Mouse (Mus musculus) midbrain, embryonic 12.5 days (tissue): ENCODE measurements around the gene Morn1. TPM values are rescaled to one million over a fixed set of nuclear protein-coding genes. Genes with fewer than 3 reads are reported as not detected.

Experiments
- ATAC-seq: fragments of 200-750 bp; cut with Nextera tagmentation; 2 replicates; pipeline ENCODE4 v1.8.0; 2017; ENCODE audit warnings: low read depth, moderate TSS enrichment, moderate library complexity; ENCODE audit not compliant: low FRiP score
- H3K27ac ChIP-seq: fragments of 300-500 bp; sonication (generic); replicated peaks from 2 replicates; pipeline ENCODE4 v1.5.1; 2016; ENCODE audit warnings: mild to moderate bottlenecking
- H3K27me3 ChIP-seq: fragments of 300-500 bp; sonication (generic); 2 replicates; pipeline ENCODE4 v1.6.1; 2016; ENCODE audit warnings: mild to moderate bottlenecking
- H3K36me3 ChIP-seq: fragments of 300-500 bp; sonication (generic); 2 replicates; pipeline ENCODE4 v1.6.1; 2016
- H3K4me1 ChIP-seq: fragments of 300-500 bp; sonication (generic); 2 replicates; pipeline ENCODE4 v1.6.1; 2016
- H3K4me2 ChIP-seq: fragments of 300-500 bp; sonication (generic); replicated peaks from 2 replicates; pipeline ENCODE4 v1.6.1; 2016; ENCODE audit warnings: mild to moderate bottlenecking, moderate library complexity
- H3K4me3 ChIP-seq: fragments of 300-500 bp; sonication (generic); 2 replicates; pipeline ENCODE4 v1.5.1; 2016; ENCODE audit warnings: mild to moderate bottlenecking
- H3K9ac ChIP-seq: fragments of 300-500 bp; sonication (generic); replicated peaks from 2 replicates; pipeline ENCODE4 v1.6.1; 2016; ENCODE audit warnings: mild to moderate bottlenecking, moderate library complexity
- H3K9me3 ChIP-seq: fragments of 300-500 bp; sonication (generic); 2 replicates; pipeline ENCODE4 v1.6.1; 2016; ENCODE audit warnings: mild to moderate bottlenecking
- WGBS: fragments of 180-500 bp; shearing (Covaris S2); methylation state at CpG from one replicate; pipeline ENCODE4 v1.1.7; 2016; 5-methylcytosine and 5-hydroxymethylcytosine counted together
- polyA plus RNA-seq: library from polyadenylated mRNA; unstranded; fragments of >200 nt; fragmentation: Nextera tagmentation; extraction: Ambion mirVana; gene quantifications from 2 replicates; pipeline ENCODE4 v1.2.1, GENCODE M21; 2016

The Morn1 gene
- polyA plus RNA-seq, 1 experiment from 2014 or later, result 5.6 TPM

- Histone ChIP-seq H3K4me2 (0 out of 2 replicates have a peak overlapping the region, but pooled peaks have one; percentile 3), H3K4me1 (peaks cover 28% of the 10 kb centered on the region), H3K4me3 (no peak overlapping the region), H3K27me3 (peaks cover 9% of the 10 kb centered on the region; the same call in 1 of the 2 replicates), H3K9ac (no peak overlapping the region), H3K9me3 (no peaks in the 10 kb centered on the region), H3K27ac (peak overlapping the region; percentile 87), H3K36me3 (no peaks in the 10 kb centered on the region)
- 54% methylated on average over 4 of the region's 4 CpGs for WGBS
- no peak for ATAC-seq
Measured at GRCm38 (mm10) chr4:155144548-155145180, 58.3 kb downstream of the Morn1 start.

- no peak overlapping the region for H3K9ac ChIP-seq
- H3K27ac ChIP-seq, result no peak overlapping the region; the same call in 1 of the 2 replicates
- H3K9me3 ChIP-seq, result no peaks in the 10 kb centered on the region
- no peak overlapping the region for H3K4me3 ChIP-seq
- peaks cover 16% of the 10 kb centered on the region for H3K27me3 ChIP-seq
- ATAC-seq, result no peak
- peaks cover 41% of the 10 kb centered on the region for H3K4me1 ChIP-seq
- 77% methylated on average over 14 of the region's 14 CpGs for WGBS
- H3K4me2 ChIP-seq, result no peak overlapping the region
- no peaks in the 10 kb centered on the region for H3K36me3 ChIP-seq
Measured at GRCm38 (mm10) chr4:155146107-155146823, 59.9 kb downstream of the Morn1 start.

GRCm38 (mm10) chr4:155148453-155148852 lies 62.1 kb downstream of the Morn1 start:
- 92% methylated on average over 4 of the region's 4 CpGs for WGBS
- Histone ChIP-seq H3K36me3 (no peaks in the 10 kb centered on the region), H3K4me3 (no peak overlapping the region), H3K9me3 (no peaks in the 10 kb centered on the region), H3K9ac (no peak overlapping the region), H3K27me3 (peaks cover 26% of the 10 kb centered on the region), H3K4me1 (peaks cover 46% of the 10 kb centered on the region), H3K4me2 (no peak overlapping the region), H3K27ac (no peak overlapping the region)
- no peak for ATAC-seq

GRCm38 (mm10) chr4:155148910-155149698 lies 62.7 kb downstream of the Morn1 start:
- no peak overlapping the region for H3K27ac ChIP-seq
- no peaks in the 10 kb centered on the region for H3K36me3 ChIP-seq
- H3K4me3 ChIP-seq, result no peak overlapping the region
- H3K27me3 ChIP-seq, result peaks cover 26% of the 10 kb centered on the region
- WGBS, result 87% methylated on average over 8 of the region's 8 CpGs
- peaks cover 40% of the 10 kb centered on the region for H3K4me1 ChIP-seq
- ATAC-seq, result no peak
- H3K4me2 ChIP-seq, result no peak overlapping the region
- no peaks in the 10 kb centered on the region for H3K9me3 ChIP-seq
- H3K9ac ChIP-seq, result no peak overlapping the region

GRCm38 (mm10) chr4:155149941-155150275 lies 63.5 kb downstream of the Morn1 start:
- 80% methylated on average over 6 of the region's 6 CpGs for WGBS
- H3K4me2 ChIP-seq, result peak overlapping the region; percentile 86; the same call in 1 of the 2 replicates
- peak overlapping the region; percentile 47; the same call in 1 of the 2 replicates for H3K4me3 ChIP-seq
- H3K36me3 ChIP-seq, result 0 out of 2 replicates have a peak, but pooled peaks cover 3% of the 10 kb centered on the region
- ATAC-seq, result no peak
- peaks cover 26% of the 10 kb centered on the region for H3K27me3 ChIP-seq
- H3K4me1 ChIP-seq, result peaks cover 32% of the 10 kb centered on the region
- H3K9me3 ChIP-seq, result no peaks in the 10 kb centered on the region
- H3K9ac ChIP-seq, result peak overlapping the region; percentile 64; the same call in 1 of the 2 replicates
- no peak overlapping the region for H3K27ac ChIP-seq

GRCm38 (mm10) chr4:155150276-155151113 lies 64.1 kb downstream of the Morn1 start:
- peak overlapping the region; percentile 47 for H3K4me3 ChIP-seq
- no peaks in the 10 kb centered on the region for H3K9me3 ChIP-seq
- peaks cover 27% of the 10 kb centered on the region for H3K4me1 ChIP-seq
- peaks cover 9% of the 10 kb centered on the region; the same call in 1 of the 2 replicates for H3K36me3 ChIP-seq
- ATAC-seq, result peak; percentile 78
- no peak overlapping the region for H3K27ac ChIP-seq
- H3K4me2 ChIP-seq, result peak overlapping the region; percentile 86
- peak overlapping the region; percentile 64 for H3K9ac ChIP-seq
- WGBS, result 6% methylated on average over 73 of the region's 73 CpGs
- peaks cover 26% of the 10 kb centered on the region for H3K27me3 ChIP-seq

GRCm38 (mm10) chr4:155151221-155151788 lies 64.9 kb downstream of the Morn1 start:
- Histone ChIP-seq H3K4me2 (peak overlapping the region; percentile 86), H3K9me3 (no peaks in the 10 kb centered on the region), H3K27me3 (peaks cover 26% of the 10 kb centered on the region), H3K27ac (no peak overlapping the region), H3K9ac (peak overlapping the region; percentile 64), H3K4me3 (peak overlapping the region; percentile 47), H3K4me1 (peaks cover 21% of the 10 kb centered on the region), H3K36me3 (peaks cover 13% of the 10 kb centered on the region)
- peak; percentile 24 for ATAC-seq
- 50% methylated on average over 12 of the region's 12 CpGs for WGBS

GRCm38 (mm10) chr4:155151845-155152244 lies 65.5 kb downstream of the Morn1 start:
- H3K4me3 ChIP-seq, result no peak overlapping the region
- H3K36me3 ChIP-seq, result peaks cover 19% of the 10 kb centered on the region
- peaks cover 21% of the 10 kb centered on the region for H3K4me1 ChIP-seq
- no peak overlapping the region for H3K9ac ChIP-seq
- no peaks in the 10 kb centered on the region for H3K9me3 ChIP-seq
- H3K27me3 ChIP-seq, result peaks cover 26% of the 10 kb centered on the region
- no peak for ATAC-seq
- no peak overlapping the region for H3K4me2 ChIP-seq
- 75% methylated on average over 4 of the region's 4 CpGs for WGBS
- H3K27ac ChIP-seq, result no peak overlapping the region

- Histone ChIP-seq H3K4me1 (peaks cover 21% of the 10 kb centered on the region), H3K9me3 (no peaks in the 10 kb centered on the region), H3K4me2 (no peak overlapping the region), H3K9ac (no peak overlapping the region), H3K4me3 (no peak overlapping the region), H3K27me3 (peaks cover 26% of the 10 kb centered on the region), H3K36me3 (peaks cover 25% of the 10 kb centered on the region), H3K27ac (no peak overlapping the region)
- ATAC-seq, result no peak
- 98% methylated on average over 6 of the region's 6 CpGs for WGBS
Measured at GRCm38 (mm10) chr4:155152476-155152875, 66.1 kb downstream of the Morn1 start.

- no peaks in the 10 kb centered on the region for H3K9me3 ChIP-seq
- peaks cover 25% of the 10 kb centered on the region for H3K4me1 ChIP-seq
- peaks cover 36% of the 10 kb centered on the region for H3K36me3 ChIP-seq
- 85% methylated on average over 3 of the region's 3 CpGs for WGBS
- no peak overlapping the region for H3K4me3 ChIP-seq
- H3K9ac ChIP-seq, result no peak overlapping the region
- peaks cover 26% of the 10 kb centered on the region for H3K27me3 ChIP-seq
- no peak overlapping the region for H3K4me2 ChIP-seq
- H3K27ac ChIP-seq, result no peak overlapping the region
- no peak for ATAC-seq
Measured at GRCm38 (mm10) chr4:155153389-155154072, 67.2 kb downstream of the Morn1 start.
